Mouse (Mus musculus) cerebellum, adult 18-20 months (tissue): Measurements from ENCODE around the gene Spata31d1a.

Experiments
- DNase-seq, 2 experiments: peaks; one replicate each; pipeline ENCODE4 v3.0.0; 2021

Gene Spata31d1a

GRCm38 (mm10) chr13:59663939-59664712 is 46.0 kb downstream of the Spata31d1a start:
- no peak for DNase-seq

GRCm38 (mm10) chr13:59661966-59662365 is 48.2 kb downstream of the Spata31d1a start:
- no peak for DNase-seq

- DNase-seq, result no peak
Measured at GRCm38 (mm10) chr13:59661387-59661786, 48.7 kb downstream of the Spata31d1a start.

DNA sequence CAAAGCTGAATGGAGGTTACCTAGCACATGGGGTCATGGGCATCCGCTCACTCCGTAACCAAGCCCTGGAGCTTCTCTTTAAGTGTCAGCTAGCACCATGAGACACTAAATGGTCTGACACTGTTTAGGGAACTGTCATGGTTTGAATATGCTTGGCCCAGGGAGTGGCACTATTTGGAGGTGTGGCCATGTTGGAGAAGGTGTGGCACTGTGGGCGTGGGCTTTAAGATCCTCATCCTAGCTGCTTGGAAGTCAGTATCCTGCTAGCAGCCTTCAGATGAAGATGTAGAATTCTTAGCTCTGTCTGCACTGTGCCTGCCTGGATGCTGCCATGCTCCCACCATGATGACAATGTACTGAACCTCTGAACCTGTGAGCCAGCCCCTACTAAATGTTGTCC is 49.8 kb downstream of the Spata31d1a start:
- DNase-seq, result no peak

GRCm38 (mm10) chr13:59657781-59658180 is 52.3 kb downstream of the Spata31d1a start:
- DNase-seq, result no peak

- DNase-seq, result no peak
Measured at GRCm38 (mm10) chr13:59656975-59657388, 53.1 kb downstream of the Spata31d1a start.

- DNase-seq, result no peak
Measured at GRCm38 (mm10) chr13:59656316-59656832, 53.8 kb downstream of the Spata31d1a start.

- DNase-seq, result no peak
Measured at GRCm38 (mm10) chr13:59655718-59656315, 54.3 kb downstream of the Spata31d1a start.

GRCm38 (mm10) chr13:59654465-59654864 is 55.7 kb downstream of the Spata31d1a start:
- no peak for DNase-seq

GRCm38 (mm10) chr13:59653136-59653535 is 57.0 kb downstream of the Spata31d1a start:
- no peak for DNase-seq

- DNase-seq, result peak in 1 of 2 experiments; percentile 37
Measured at GRCm38 (mm10) chr13:59652651-59653050, 57.5 kb downstream of the Spata31d1a start.
